Mouse (Mus musculus) ES-E14 (cell line): ENCODE measurements around the gene Tut7. TPM values are rescaled to one million over a fixed set of nuclear protein-coding genes. Genes with fewer than 3 reads are reported as not detected.
A peak's percentile ranks its signal among the peaks of the same experiment; 100 is the strongest.
"Not testable (repeated sequence)": the region's sequence is repeated elsewhere in the genome, so short reads cannot be mapped to it uniquely, and the experiment has no call there.

ENCODE experiments used
- DNase-seq: peaks from one replicate; pipeline ENCODE4 v3.0.0-alpha.2; 2013; ENCODE audit warnings: low read depth, low spot score
- H3K27ac ChIP-seq: 2 replicates; pipeline ENCODE4 v1.5.1; 2012; ENCODE audit warnings: low read depth, mild to moderate bottlenecking, low read length, moderate library complexity, mixed read lengths; ENCODE audit not compliant: poor library complexity, insufficient read depth, severe bottlenecking
- H3K36me3 ChIP-seq: 2 replicates; pipeline ENCODE4 v1.6.1; 2012; ENCODE audit warnings: mild to moderate bottlenecking, low read length, moderate library complexity, mixed read lengths; ENCODE audit not compliant: control insufficient read depth, poor library complexity, insufficient read depth, severe bottlenecking
- H3K4me1 ChIP-seq, 2 experiments: fragments of 150-350 bp in 1 of 2; sonication (generic) in 1 of 2; 2 replicates each; pipeline ENCODE4 v1.6.1; 2012; ENCODE audit warnings: low read length in 2 of 2, mild to moderate bottlenecking in 1 of 2, mixed read lengths in 1 of 2; ENCODE audit not compliant: control insufficient read depth in 2 of 2, insufficient read depth in 2 of 2, poor library complexity in 1 of 2
- H3K4me3 ChIP-seq, 2 experiments: fragments of 150-350 bp in 1 of 2; sonication (generic) in 1 of 2; 2 replicates each; pipeline ENCODE4 v1.5.1; 2012; ENCODE audit warnings: low read length in 2 of 2, low read depth in 1 of 2, mild to moderate bottlenecking in 1 of 2, mixed read lengths in 1 of 2; ENCODE audit not compliant: insufficient read depth in 1 of 2, poor library complexity in 1 of 2, severe bottlenecking in 1 of 2
- H3K9ac ChIP-seq: 2 replicates; pipeline ENCODE4 v1.6.1; 2012; ENCODE audit warnings: low read depth, mild to moderate bottlenecking, low read length, mixed read lengths; ENCODE audit not compliant: poor library complexity, insufficient read depth, severe bottlenecking
- H3K9me3 ChIP-seq: fragments of 150-350 bp; sonication (generic); 2 replicates; pipeline ENCODE4 v1.6.1; 2012; ENCODE audit warnings: low read depth, mild to moderate bottlenecking, low read length; ENCODE audit not compliant: control insufficient read depth, insufficient read depth
- CHD2 ChIP-seq: IDR thresholded peaks from 2 replicates; pipeline ENCODE4 v1.6.1; 2014; ENCODE audit warnings: mild to moderate bottlenecking, low read depth, low read length, inconsistent platforms
- HCFC1 ChIP-seq: IDR thresholded peaks from 2 replicates; pipeline ENCODE4 v1.6.1; 2012; ENCODE audit warnings: low read length, inconsistent platforms, borderline replicate concordance; ENCODE audit not compliant: insufficient read depth
- MAFK ChIP-seq: IDR thresholded peaks from 2 replicates; pipeline ENCODE4 v1.6.1; 2014; ENCODE audit warnings: mild to moderate bottlenecking, low read depth, low read length, inconsistent platforms; ENCODE audit not compliant: insufficient read depth
- ZC3H11A ChIP-seq: IDR thresholded peaks from 2 replicates; pipeline ENCODE4 v1.6.1; 2012; ENCODE audit warnings: low read depth, mild to moderate bottlenecking, inconsistent platforms, low read length, borderline replicate concordance
- ZNF384 ChIP-seq: IDR thresholded peaks from 2 replicates; pipeline ENCODE4 v1.6.1; 2012; ENCODE audit warnings: low read depth, low read length, inconsistent platforms
- in situ Hi-C, 2 experiments: fragments of 600-800 bp; cut with MboI; formaldehyde crosslinking; loops; one replicate each; pipeline ENCODE4 v1.15.1; 2025; ENCODE audit warnings: low sequenced_read_pairs in 2 of 2, inconsistent platforms in 1 of 2; ENCODE audit not compliant: unreplicated experiment in 2 of 2
- total RNA-seq: library from RNA; depleted of rRNA; stranded (reverse); fragments of 300-350 nt; gene quantifications from 2 replicates; pipeline ENCODE4 v1.2.3, GENCODE M21; 2012; rRNA removed

Tut7 gene
- total RNA-seq, 1 experiment = 31.1 TPM

GRCm38 (mm10) chr13:59733936-59734335 lies 89.0 kb downstream of the Tut7 start:
- H3K9me3 ChIP-seq = no peaks in the 10 kb centered on the region
- no peak for DNase-seq
- H3K9ac ChIP-seq = no peak overlapping the region
- in situ Hi-C loops = no loop called here
- H3K4me1 ChIP-seq = peaks cover 4 to 17% of the 10 kb centered on the region in 2 experiments; a peak in 3 of 4 replicates
- no peak overlapping the region for H3K27ac ChIP-seq
- H3K4me3 ChIP-seq = no peak overlapping the region
- TF ChIP-seq HCFC1 = no peak
- no peak for TF ChIP-seq CHD2
- no peak for TF ChIP-seq ZNF384
- no peak for TF ChIP-seq ZC3H11A
- TF ChIP-seq MAFK = no peak
- no peaks in the 10 kb centered on the region for H3K36me3 ChIP-seq

GRCm38 (mm10) chr13:59731652-59732051 lies 91.3 kb downstream of the Tut7 start, which contains the start of gene Spata31d1d:
Gene Spata31d1d (minus strand): TSS chr13:59731752.
- no peak within 1 kb of the TSS for H3K4me3 ChIP-seq
- peaks cover 8 to 20% of the 10 kb centered on the region in 2 experiments; a peak in 3 of 4 replicates for H3K4me1 ChIP-seq
- no peak within 1 kb of the TSS for H3K27ac ChIP-seq
- no peaks in the 10 kb centered on the region for H3K36me3 ChIP-seq
- no peak for DNase-seq
- in situ Hi-C loops = no loop called here
- H3K9me3 ChIP-seq = no peaks in the 10 kb centered on the region
- no peak within 1 kb of the TSS for H3K9ac ChIP-seq
- TF ChIP-seq ZC3H11A = no peak
- TF ChIP-seq MAFK = no peak
- no peak for TF ChIP-seq HCFC1
- TF ChIP-seq CHD2 = no peak
- TF ChIP-seq ZNF384 = no peak

- no peaks in the 10 kb centered on the region for H3K9me3 ChIP-seq
- H3K4me3 ChIP-seq = peak overlapping the region in 1 of 2 experiments; percentile 18; a peak in 1 of 4 replicates
- in situ Hi-C loops = no loop called here
- peaks cover 7 to 17% of the 10 kb centered on the region in 2 experiments; a peak in 2 of 4 replicates for H3K4me1 ChIP-seq
- no peak overlapping the region for H3K27ac ChIP-seq
- H3K36me3 ChIP-seq = no peaks in the 10 kb centered on the region
- no peak overlapping the region for H3K9ac ChIP-seq
- peak; percentile 76 for DNase-seq
- TF ChIP-seq ZC3H11A (peak; percentile 94; the same call in 1 of the 2 replicates), ZNF384 (no peak)
Measured at GRCm38 (mm10) chr13:59728378-59729093, 94.4 kb downstream of the Tut7 start.

DNA sequence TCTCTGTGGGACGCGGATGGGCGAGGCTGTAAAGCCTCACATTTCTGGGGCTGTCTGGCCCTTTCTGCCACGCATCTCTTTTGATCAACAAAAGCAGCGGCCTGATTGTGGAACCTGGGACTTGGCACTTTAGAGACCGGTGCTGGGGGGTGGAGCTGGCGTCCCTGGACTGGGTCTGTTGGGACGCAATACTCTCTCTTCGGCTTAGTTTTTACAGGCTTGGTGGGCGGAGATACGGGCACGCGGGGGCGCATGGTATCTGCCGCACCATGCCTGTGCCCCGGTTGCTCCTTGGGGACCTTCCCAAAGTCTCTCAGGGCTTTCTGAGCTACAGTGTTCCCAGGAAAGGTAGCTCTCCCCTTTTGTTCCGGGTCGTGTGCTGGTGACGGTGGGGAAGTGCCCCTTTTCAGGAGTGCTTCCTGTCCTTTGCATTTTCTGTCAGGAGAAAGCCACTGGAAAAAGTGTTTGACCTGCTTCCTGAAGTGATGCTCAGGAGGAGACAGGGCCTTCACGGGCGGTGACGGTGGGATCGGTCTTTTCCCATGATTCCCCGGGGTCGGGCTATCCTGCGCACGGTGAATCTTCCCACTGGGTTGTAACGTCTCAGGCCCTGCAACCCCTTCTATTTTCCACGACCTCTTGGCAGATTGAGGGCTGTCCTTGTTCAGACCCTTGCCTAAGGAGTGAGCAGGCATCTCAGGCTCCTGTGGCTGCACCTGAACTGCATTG lies 96.6 kb downstream of the Tut7 start:
- in situ Hi-C loops = no loop called here
- H3K36me3 ChIP-seq = no peaks in the 10 kb centered on the region
- H3K4me3 ChIP-seq = peak overlapping the region; percentile 30 to 53
- H3K9ac ChIP-seq = peak overlapping the region; percentile 66; the same call in 1 of the 2 replicates
- TF ChIP-seq HCFC1 (no peak), MAFK (no peak), CHD2 (no peak), ZNF384 (no peak), ZC3H11A (no peak)
- DNase-seq = no peak
- H3K9me3 ChIP-seq = no peaks in the 10 kb centered on the region
- H3K27ac ChIP-seq = no peak overlapping the region
- H3K4me1 ChIP-seq = peaks cover 7 to 16% of the 10 kb centered on the region in 2 experiments; a peak in 2 of 4 replicates

DNA sequence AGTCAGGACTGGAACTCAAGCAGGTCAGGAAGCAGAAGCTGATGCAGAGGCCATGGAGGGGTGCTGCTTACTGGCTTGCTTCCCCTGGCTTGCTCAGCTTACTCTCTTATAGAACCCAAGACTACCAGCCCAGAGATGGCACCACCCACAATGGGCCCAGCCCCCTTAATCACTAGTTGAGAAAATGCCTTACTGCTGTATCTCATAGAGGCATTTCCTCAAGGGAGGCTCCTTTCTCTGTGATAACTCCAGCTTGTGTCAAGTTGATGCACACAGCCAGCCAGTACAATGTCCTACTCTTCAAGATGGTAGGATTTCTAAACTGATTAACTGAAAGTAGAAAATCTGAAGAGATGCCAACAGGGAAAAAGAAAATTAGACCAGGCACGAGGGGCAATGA lies 100.9 kb downstream of the Tut7 start:
- H3K4me1 ChIP-seq = peaks cover 4 to 10% of the 10 kb centered on the region in 2 experiments; a peak in 2 of 4 replicates
- in situ Hi-C loops, H3K27ac ChIP-seq, H3K9me3 ChIP-seq, H3K4me3 ChIP-seq, H3K36me3 ChIP-seq, DNase-seq, H3K9ac ChIP-seq: not testable (repeated sequence)

Other genes starting within 250 kb of the Tut7 start
- 25.0 and 32.1 TPM in 2 replicates for gene Agtpbp1, start 237.9 kb downstream of the Tut7 start, total RNA-seq
- 75.4 and 79.1 TPM in 2 replicates for gene Naa35, start 237.9 kb downstream of the Tut7 start, total RNA-seq
- gene Golm1, start 147.3 kb downstream of the Tut7 start, total RNA-seq = 93.8 and 132 TPM in 2 replicates
- not detected in 2 replicates for gene 4921517D22Rik, start 129.0 kb downstream of the Tut7 start, total RNA-seq
- gene Spata31d1a, start 112.8 kb downstream of the Tut7 start, total RNA-seq = 2.2 and 3.4 TPM in 2 replicates
- gene Spata31d1b, start 110.9 kb downstream of the Tut7 start, total RNA-seq = 1.3 and 2.8 TPM in 2 replicates
- 0.18 and 0.48 TPM in 2 replicates for gene Spata31d1d, start 91.4 kb downstream of the Tut7 start, total RNA-seq
- gene 1700014D04Rik, start 76.4 kb downstream of the Tut7 start, total RNA-seq = 0.18 and 0.26 TPM in 2 replicates
- 15.2 and 21.7 TPM in 2 replicates for gene Isca1, start 53.3 kb downstream of the Tut7 start, total RNA-seq
- gene Gm49354, start 40.9 kb downstream of the Tut7 start, total RNA-seq = not detected in 2 replicates